Mouse (Mus musculus) heart, adult 2 months (tissue): Measurements from ENCODE around the gene Timm50. TPM values are rescaled to one million over a fixed set of nuclear protein-coding genes. Genes with fewer than 3 reads are reported as not detected.
A peak's percentile ranks its signal among the peaks of the same experiment; 100 is the strongest.

Experiments used
- DNase-seq, 2 experiments: peaks; one replicate each; pipeline ENCODE4 v3.0.0; 2021
- H3K27ac ChIP-seq: fragments of 200-600 bp; 2 replicates; pipeline ENCODE4 v1.8.1; 2022
- H3K27me3 ChIP-seq: fragments of 200-500 bp; 2 replicates; pipeline ENCODE4 v1.6.1; 2012; ENCODE audit warnings: mild to moderate bottlenecking, low read length, inconsistent platforms, mixed read lengths; ENCODE audit not compliant: control insufficient read depth, insufficient read depth
- H3K36me3 ChIP-seq: fragments of 200-500 bp; 2 replicates; pipeline ENCODE4 v1.6.1; 2012; ENCODE audit warnings: low read length, inconsistent platforms; ENCODE audit not compliant: control insufficient read depth, insufficient read depth
- H3K4me1 ChIP-seq: fragments of 200-500 bp; 2 replicates; pipeline ENCODE4 v1.6.1; 2011; ENCODE audit warnings: low read length; ENCODE audit not compliant: control insufficient read depth, insufficient read depth
- H3K4me3 ChIP-seq: fragments of 200-600 bp; 2 replicates; pipeline ENCODE4 v1.8.1; 2022
- H3K79me2 ChIP-seq: fragments of 200-500 bp; replicated peaks from 2 replicates; pipeline ENCODE4 v1.6.1; 2012; ENCODE audit warnings: mild to moderate bottlenecking, inconsistent platforms, low read length, moderate library complexity, mixed read lengths; ENCODE audit not compliant: control insufficient read depth, insufficient read depth
- H3K9ac ChIP-seq: fragments of 200-500 bp; 2 replicates; pipeline ENCODE4 v1.6.1; 2012; ENCODE audit warnings: low read depth, mild to moderate bottlenecking, control low read depth, inconsistent platforms, low read length, mixed read lengths
- CTCF ChIP-seq: fragments of 200-600 bp; IDR thresholded peaks from 2 replicates; pipeline ENCODE4 v1.8.1; 2022; ENCODE audit warnings: antibody characterized with exemption, mild to moderate bottlenecking, moderate library complexity
- EP300 ChIP-seq: fragments of 200-500 bp; IDR thresholded peaks from 2 replicates; pipeline ENCODE4 v1.6.1; 2011; ENCODE audit warnings: low read depth, low read length, control low read depth; ENCODE audit not compliant: insufficient read depth
- POLR2A ChIP-seq: fragments of 200-500 bp; IDR thresholded peaks from 2 replicates; pipeline ENCODE4 v1.6.1; 2011; ENCODE audit warnings: mild to moderate bottlenecking, low read depth, low read length, control low read depth; ENCODE audit not compliant: insufficient read depth
- WGBS: fragments of 180-500 bp; shearing (Covaris S2); methylation state at CpG from one replicate; pipeline ENCODE4 v1.1.7; 2018; 5-methylcytosine and 5-hydroxymethylcytosine counted together
- intact Hi-C: fragments of 180-260 bp; cut with DNase I; formaldehyde crosslinking; loops from one replicate; pipeline ENCODE4 v1.15.1; 2025
- polyA plus RNA-seq: library from polyadenylated mRNA; depleted of rRNA; stranded (reverse); fragments of >200 nt; gene quantifications from 2 replicates; pipeline ENCODE4 v1.2.3, GENCODE M21; 2012
- total RNA-seq, 2 experiments: library from RNA; stranded (reverse); gene quantifications; 2 replicates each; pipeline ENCODE4 v1.2.3; 2021

Gene Timm50
- total and polyA plus RNA-seq, 3 experiments: 60.0 to 63.5 (median 63.0) TPM

- Histone ChIP-seq H3K4me3 (no peak overlapping the region), H3K27ac (no peak overlapping the region), H3K27me3 (no peaks in the 10 kb centered on the region), H3K36me3 (peaks cover 5% of the 10 kb centered on the region; the same call in 1 of the 2 replicates), H3K4me1 (peaks cover 11% of the 10 kb centered on the region), H3K9ac (no peak overlapping the region), H3K79me2 (0 out of 2 replicates have a peak, but pooled peaks cover 3% of the 10 kb centered on the region)
- DNase-seq: no peak
- TF ChIP-seq POLR2A (no peak), CTCF (no peak), EP300 (no peak)
- intact Hi-C loops: no loop called here
- WGBS: 82% methylated on average over 3 of the region's 3 CpGs
Measured at GRCm38 (mm10) chr7:28355221-28355620, 43.3 kb upstream of the Timm50 start.

GRCm38 (mm10) chr7:28354596-28354995 lies 42.7 kb upstream of the Timm50 start:
- WGBS: 92% methylated on average over 3 of the region's 3 CpGs

GRCm38 (mm10) chr7:28354113-28354581 lies 42.3 kb upstream of the Timm50 start:
- no peak for DNase-seq
- H3K79me2 ChIP-seq: 0 out of 2 replicates have a peak, but pooled peaks cover 3% of the 10 kb centered on the region
- no peak for TF ChIP-seq EP300
- H3K36me3 ChIP-seq: peaks cover 5% of the 10 kb centered on the region; the same call in 1 of the 2 replicates
- H3K27ac ChIP-seq: no peak overlapping the region
- intact Hi-C loops: no loop called here
- H3K9ac ChIP-seq: no peak overlapping the region
- no peaks in the 10 kb centered on the region for H3K27me3 ChIP-seq
- H3K4me1 ChIP-seq: peaks cover 12% of the 10 kb centered on the region
- WGBS: 85% methylated on average over 3 of the region's 3 CpGs
- no peak overlapping the region for H3K4me3 ChIP-seq

More at GRCm38 (mm10) chr7:28354596-28354995, 42.7 kb upstream of the Timm50 start:
- no peak overlapping the region for H3K4me3 ChIP-seq
- H3K27ac ChIP-seq: no peak overlapping the region
- H3K27me3 ChIP-seq: no peaks in the 10 kb centered on the region
- no peak for DNase-seq
- no peak overlapping the region for H3K9ac ChIP-seq
- TF ChIP-seq CTCF (no peak), POLR2A (no peak), EP300 (no peak)
- peaks cover 12% of the 10 kb centered on the region for H3K4me1 ChIP-seq
- H3K79me2 ChIP-seq: 0 out of 2 replicates have a peak, but pooled peaks cover 3% of the 10 kb centered on the region
- H3K36me3 ChIP-seq: peaks cover 5% of the 10 kb centered on the region; the same call in 1 of the 2 replicates
- intact Hi-C loops: no loop called here

GRCm38 (mm10) chr7:28353267-28353666 lies 41.4 kb upstream of the Timm50 start:
- WGBS: 78% methylated on average over 2 of the region's 2 CpGs
- TF ChIP-seq EP300 (no peak), POLR2A (no peak), CTCF (0 out of 2 replicates have a peak, but pooled peaks have one; percentile 23)

GRCm38 (mm10) chr7:28351676-28352191 lies 39.9 kb upstream of the Timm50 start:
- WGBS: 26% methylated on average over 4 of the region's 4 CpGs
- TF ChIP-seq EP300 (no peak), POLR2A (no peak), CTCF (no peak)
- Histone ChIP-seq H3K79me2 (0 out of 2 replicates have a peak, but pooled peaks cover 3% of the 10 kb centered on the region), H3K9ac (peak overlapping the region; percentile 29), H3K4me1 (peaks cover 6% of the 10 kb centered on the region), H3K27ac (no peak overlapping the region), H3K27me3 (no peaks in the 10 kb centered on the region), H3K4me3 (peak overlapping the region; percentile 72), H3K36me3 (peaks cover 5% of the 10 kb centered on the region; the same call in 1 of the 2 replicates)
- no peak for DNase-seq
- intact Hi-C loops: loop anchor here (1.0 kb wide), 1 partner anchor 20 kb away; no protein-coding TSS in a partner anchor

More at GRCm38 (mm10) chr7:28353267-28353666, 41.4 kb upstream of the Timm50 start:
- no peak for DNase-seq
- intact Hi-C loops: no loop called here
- Histone ChIP-seq H3K9ac (no peak overlapping the region), H3K79me2 (0 out of 2 replicates have a peak, but pooled peaks cover 3% of the 10 kb centered on the region), H3K27ac (no peak overlapping the region), H3K27me3 (no peaks in the 10 kb centered on the region), H3K36me3 (peaks cover 5% of the 10 kb centered on the region; the same call in 1 of the 2 replicates), H3K4me3 (no peak overlapping the region), H3K4me1 (peaks cover 12% of the 10 kb centered on the region)
